Mouse (Mus musculus): Measurements from ENCODE around the gene Olfr1368. TPM values are rescaled to one million over a fixed set of nuclear protein-coding genes. Genes with fewer than 3 reads are reported as not detected.
"Not testable (repeated sequence)": the region's sequence is repeated elsewhere in the genome, so short reads cannot be mapped to it uniquely, and the experiment has no call there.

Gene Olfr1368
- polyA plus RNA-seq, 1 experiment from 2014 or later: not detected

- H3K27ac ChIP-seq (ENCODE audit: low read length): no peak overlapping the region
- H3K9ac ChIP-seq (ENCODE audit: low read length): peak overlapping the region; percentile 64
- H3K9me3 ChIP-seq (ENCODE audit: control insufficient read depth, low read length): no peaks in the 10 kb centered on the region
- peak overlapping the region; percentile 93 for H3K4me2 ChIP-seq (ENCODE audit: low read depth, low read length)
- under 1% methylated on average over 15 of the region's 15 CpGs for WGBS
- peaks cover 5% of the 10 kb centered on the region; the same call in 1 of the 2 replicates for H3K4me1 ChIP-seq (replicated peaks; ENCODE audit: control insufficient read depth, insufficient read depth, low read length)
- H3K36me3 ChIP-seq (ENCODE audit: control insufficient read depth, insufficient read depth, low read length): no peaks in the 10 kb centered on the region
- no peaks in the 10 kb centered on the region for H3K27me3 ChIP-seq (ENCODE audit: control insufficient read depth, insufficient read depth, low read depth, low read length)
- H3K4me3 ChIP-seq (ENCODE audit: low read length): peak overlapping the region; percentile 86
- peak; percentile 15 for ATAC-seq (ENCODE audit: low read depth)
Measured at GRCm38 (mm10) chr13:21159475-21159819, 13.8 kb upstream of the Olfr1368 start.

GRCm38 (mm10) chr13:21158785-21159474 lies 13.3 kb upstream of the Olfr1368 start:
- H3K36me3 ChIP-seq (ENCODE audit: control insufficient read depth, insufficient read depth, low read length): no peaks in the 10 kb centered on the region
- WGBS: under 1% methylated on average over 19 of the region's 19 CpGs
- H3K27ac ChIP-seq (ENCODE audit: low read length): no peak overlapping the region

GRCm38 (mm10) chr13:21158071-21158470 lies 12.4 kb upstream of the Olfr1368 start:
- Histone ChIP-seq H3K4me3 (ENCODE audit: low read length) (peak overlapping the region; percentile 86; the same call in 1 of the 2 replicates), H3K9me3 (ENCODE audit: control insufficient read depth, low read length) (no peaks in the 10 kb centered on the region), H3K4me1 (replicated peaks; ENCODE audit: control insufficient read depth, insufficient read depth, low read length) (peaks cover 5% of the 10 kb centered on the region; the same call in 1 of the 2 replicates), H3K9ac (ENCODE audit: low read length) (no peak overlapping the region), H3K27ac (ENCODE audit: low read length) (no peak overlapping the region), H3K4me2 (ENCODE audit: low read depth, low read length) (peak overlapping the region; percentile 93; the same call in 1 of the 2 replicates), H3K36me3 (ENCODE audit: control insufficient read depth, insufficient read depth, low read length) (no peaks in the 10 kb centered on the region), H3K27me3 (ENCODE audit: control insufficient read depth, insufficient read depth, low read depth, low read length) (no peaks in the 10 kb centered on the region)
- WGBS: 15% methylated on average over 9 of the region's 9 CpGs
- no peak for ATAC-seq (ENCODE audit: low read depth)

More at GRCm38 (mm10) chr13:21158785-21159474, 13.3 kb upstream of the Olfr1368 start:
- peak overlapping the region; percentile 93 for H3K4me2 ChIP-seq (ENCODE audit: low read depth, low read length)
- H3K4me1 ChIP-seq (replicated peaks; ENCODE audit: control insufficient read depth, insufficient read depth, low read length): peaks cover 5% of the 10 kb centered on the region; the same call in 1 of the 2 replicates
- ATAC-seq (ENCODE audit: low read depth): peak; percentile 53
- H3K4me3 ChIP-seq (ENCODE audit: low read length): peak overlapping the region; percentile 86
- H3K9me3 ChIP-seq (ENCODE audit: control insufficient read depth, low read length): no peaks in the 10 kb centered on the region
- H3K27me3 ChIP-seq (ENCODE audit: control insufficient read depth, insufficient read depth, low read depth, low read length): no peaks in the 10 kb centered on the region
- H3K9ac ChIP-seq (ENCODE audit: low read length): peak overlapping the region; percentile 64

GRCm38 (mm10) chr13:21155888-21156287 lies 10.2 kb upstream of the Olfr1368 start:
- H3K36me3 ChIP-seq (ENCODE audit: control insufficient read depth, insufficient read depth, low read length): no peaks in the 10 kb centered on the region
- H3K4me3 ChIP-seq (ENCODE audit: low read length): no peak overlapping the region
- H3K27ac ChIP-seq (ENCODE audit: low read length): no peak overlapping the region
- H3K9ac ChIP-seq (ENCODE audit: low read length): no peak overlapping the region
- H3K9me3 ChIP-seq (ENCODE audit: control insufficient read depth, low read length): no peaks in the 10 kb centered on the region
- no peaks in the 10 kb centered on the region for H3K27me3 ChIP-seq (ENCODE audit: control insufficient read depth, insufficient read depth, low read depth, low read length)
- 71% methylated on average over 5 of the region's 5 CpGs for WGBS
- no peak for ATAC-seq (ENCODE audit: low read depth)
- no peak overlapping the region for H3K4me2 ChIP-seq (ENCODE audit: low read depth, low read length)
- peaks cover 3% of the 10 kb centered on the region; the same call in 1 of the 2 replicates for H3K4me1 ChIP-seq (replicated peaks; ENCODE audit: control insufficient read depth, insufficient read depth, low read length)

GRCm38 (mm10) chr13:21142421-21142820 lies 3.2 kb downstream of the Olfr1368 start:
- H3K4me1 ChIP-seq (replicated peaks; ENCODE audit: control insufficient read depth, insufficient read depth, low read length): no peaks in the 10 kb centered on the region
- H3K27ac ChIP-seq (ENCODE audit: low read length): no peak overlapping the region
- H3K4me3 ChIP-seq (ENCODE audit: low read length): no peak overlapping the region
- no peaks in the 10 kb centered on the region for H3K27me3 ChIP-seq (ENCODE audit: control insufficient read depth, insufficient read depth, low read depth, low read length)
- no peaks in the 10 kb centered on the region for H3K9me3 ChIP-seq (ENCODE audit: control insufficient read depth, low read length)
- H3K36me3 ChIP-seq (ENCODE audit: control insufficient read depth, insufficient read depth, low read length): no peaks in the 10 kb centered on the region
- H3K9ac ChIP-seq (ENCODE audit: low read length): no peak overlapping the region
- 30% methylated on average over 8 of the region's 8 CpGs for whole genome bisulfite sequencing
- no peak for ATAC-seq (ENCODE audit: low read depth)
- H3K4me2 ChIP-seq (ENCODE audit: low read depth, low read length): no peak overlapping the region

- H3K4me1 ChIP-seq (replicated peaks; ENCODE audit: control insufficient read depth, insufficient read depth, low read length); ATAC-seq (ENCODE audit: low read depth): not testable (repeated sequence)
- 79% methylated on average over 3 of the region's 3 CpGs for WGBS
Measured at GRCm38 (mm10) chr13:21129339-21129738, 16.3 kb downstream of the Olfr1368 start, which contains the start of gene Olfr263. Olfr263 (plus strand) TSS chr13:21129639.

GRCm38 (mm10) chr13:21114121-21114520 lies 31.5 kb downstream of the Olfr1368 start:
- 67% methylated on average over 4 of the region's 4 CpGs for WGBS
- Histone ChIP-seq H3K9ac (ENCODE audit: low read length) (no peak overlapping the region), H3K27me3 (ENCODE audit: control insufficient read depth, insufficient read depth, low read depth, low read length) (no peaks in the 10 kb centered on the region), H3K4me1 (replicated peaks; ENCODE audit: control insufficient read depth, insufficient read depth, low read length) (no peaks in the 10 kb centered on the region), H3K9me3 (ENCODE audit: control insufficient read depth, low read length) (no peaks in the 10 kb centered on the region), H3K4me3 (ENCODE audit: low read length) (no peak overlapping the region), H3K4me2 (ENCODE audit: low read depth, low read length) (no peak overlapping the region), H3K27ac (ENCODE audit: low read length) (no peak overlapping the region), H3K36me3 (ENCODE audit: control insufficient read depth, insufficient read depth, low read length) (no peaks in the 10 kb centered on the region)
- ATAC-seq (ENCODE audit: low read depth): no peak

More at GRCm38 (mm10) chr13:21129339-21129738, 16.3 kb downstream of the Olfr1368 start, which contains the start of gene Olfr263:
- H3K27ac ChIP-seq (ENCODE audit: low read length); H3K9ac ChIP-seq (ENCODE audit: low read length); H3K36me3 ChIP-seq (ENCODE audit: control insufficient read depth, insufficient read depth, low read length); H3K9me3 ChIP-seq (ENCODE audit: control insufficient read depth, low read length); H3K4me3 ChIP-seq (ENCODE audit: low read length); H3K4me2 ChIP-seq (ENCODE audit: low read depth, low read length); H3K27me3 ChIP-seq (ENCODE audit: control insufficient read depth, insufficient read depth, low read depth, low read length): not testable (repeated sequence)

- not testable (repeated sequence) for H3K4me2 ChIP-seq (ENCODE audit: low read depth, low read length); H3K4me3 ChIP-seq (ENCODE audit: low read length); H3K27ac ChIP-seq (ENCODE audit: low read length); H3K9me3 ChIP-seq (ENCODE audit: control insufficient read depth, low read length); H3K27me3 ChIP-seq (ENCODE audit: control insufficient read depth, insufficient read depth, low read depth, low read length); H3K4me1 ChIP-seq (replicated peaks; ENCODE audit: control insufficient read depth, insufficient read depth, low read length); H3K36me3 ChIP-seq (ENCODE audit: control insufficient read depth, insufficient read depth, low read length); H3K9ac ChIP-seq (ENCODE audit: low read length); ATAC-seq (ENCODE audit: low read depth)
- WGBS: 76% methylated on average over 3 of the region's 3 CpGs
Measured at GRCm38 (mm10) chr13:21111183-21111582, 34.5 kb downstream of the Olfr1368 start, which contains the start of gene Olfr1369-ps1. Olfr1369-ps1 (plus strand) TSS chr13:21111483.

- no peak overlapping the region for H3K4me3 ChIP-seq (ENCODE audit: low read length)
- no peak overlapping the region for H3K4me2 ChIP-seq (ENCODE audit: low read depth, low read length)
- no peak overlapping the region for H3K27ac ChIP-seq (ENCODE audit: low read length)
- 89% methylated on average over 6 of the region's 6 CpGs for WGBS
- no peaks in the 10 kb centered on the region for H3K9me3 ChIP-seq (ENCODE audit: control insufficient read depth, low read length)
- H3K4me1 ChIP-seq (replicated peaks; ENCODE audit: control insufficient read depth, insufficient read depth, low read length): no peaks in the 10 kb centered on the region
- H3K36me3 ChIP-seq (ENCODE audit: control insufficient read depth, insufficient read depth, low read length): no peaks in the 10 kb centered on the region
- H3K9ac ChIP-seq (ENCODE audit: low read length): no peak overlapping the region
- H3K27me3 ChIP-seq (ENCODE audit: control insufficient read depth, insufficient read depth, low read depth, low read length): no peaks in the 10 kb centered on the region
- no peak for ATAC-seq (ENCODE audit: low read depth)
Measured at GRCm38 (mm10) chr13:21110441-21110840, 35.2 kb downstream of the Olfr1368 start.

Measured in lung, embryonic 16.5 days (tissue).